Comparison of ENCODE assay signal across 9 mouse cellular contexts in genomic region chr3:84305722-84306510, GRCm38 (mm10). TPM values are rescaled to one million over a fixed set of nuclear protein-coding genes. Genes with fewer than 3 reads are reported as not detected.
A peak's percentile ranks its signal among the peaks of the same experiment; 100 is the strongest.
DNase-seq lines count a peak whose midpoint lies in the region; ATAC-seq and TF ChIP-seq lines count a peak whose summit lies in the region.
"Had no signal": no experiment of that assay in that cellular context is flagged by ENCODE, and none has a peak within 500 bp of the region (broad histone marks: within the 10 kb centered on the region; RNA-seq: fewer than 3 reads in every experiment).

No protein-coding gene starts in this region.

- WGBS in heart, embryonic 11.5 days (ENCODE audit: insufficient replicate concordance): 52% methylated on average over 15 of the region's 15 CpGs
- WGBS in limb, embryonic 10.5 days: 51% methylated on average over 15 of the region's 15 CpGs
- WGBS in olfactory bulb, adult 2 months: 22% methylated on average over 15 of the region's 15 CpGs

- H3K27me3 ChIP-seq in heart, embryonic 11.5 days (ENCODE audit: control insufficient read depth, insufficient read depth, low read length): peaks cover 51% of the 10 kb centered on the region
- H3K27me3 ChIP-seq in limb, embryonic 10.5 days (ENCODE audit: low read depth, poor library complexity, severe bottlenecking): peaks cover 74% of the 10 kb centered on the region

- ATAC-seq in heart, embryonic 11.5 days (replicated peaks; ENCODE audit: insufficient number of reproducible peaks, low FRiP score, low TSS enrichment): no peak

- H3K4me2 ChIP-seq in heart, embryonic 11.5 days: peak overlapping the region; percentile 76; the same call in 1 of the 2 replicates

- no peak for TF ChIP-seq CTCF in olfactory bulb, adult 2 months (IDR thresholded peaks at IDR 0.05; ENCODE audit: insufficient read depth, low read depth, low read length)

- peaks cover 7% of the 10 kb centered on the region for H3K4me1 ChIP-seq in heart, embryonic 11.5 days (ENCODE audit: control insufficient read depth, insufficient read depth, low read length)
- peaks cover 26% of the 10 kb centered on the region for H3K4me1 ChIP-seq in limb, embryonic 10.5 days
- H3K4me1 ChIP-seq in olfactory bulb, adult 2 months (ENCODE audit: control insufficient read depth, insufficient read depth, low read length): peaks cover 16% of the 10 kb centered on the region

- no peak overlapping the region for H3K27ac ChIP-seq in heart, embryonic 11.5 days (ENCODE audit: low read depth, low read length)
- H3K27ac ChIP-seq in limb, embryonic 10.5 days: no peak overlapping the region
- H3K27ac ChIP-seq in olfactory bulb, adult 2 months (ENCODE audit: insufficient read depth, low read depth, low read length): peak overlapping the region; percentile 96
- H3K27ac ChIP-seq: macrophage had no signal

- 0 out of 2 replicates have a peak, but pooled peaks cover 2% of the 10 kb centered on the region for H3K9me3 ChIP-seq in heart, embryonic 11.5 days (replicated peaks; ENCODE audit: control insufficient read depth, low read length)
- H3K9me3 ChIP-seq in limb, embryonic 10.5 days (replicated peaks): no peaks in the 10 kb centered on the region

- no peak overlapping the region for H3K9ac ChIP-seq in heart, embryonic 11.5 days (ENCODE audit: low read depth, low read length)

- no peak overlapping the region for H3K4me3 ChIP-seq in heart, embryonic 11.5 days (ENCODE audit: low read depth, low read length)
- peak overlapping the region; percentile 51; the same call in 1 of the 2 replicates for H3K4me3 ChIP-seq in limb, embryonic 10.5 days
- H3K4me3 ChIP-seq in olfactory bulb, adult 2 months (ENCODE audit: insufficient read depth, low read depth, low read length): peak overlapping the region; percentile 56

- H3K36me3 ChIP-seq in heart, embryonic 11.5 days (ENCODE audit: control insufficient read depth, insufficient read depth, low read length): no peaks in the 10 kb centered on the region
- H3K36me3 ChIP-seq in limb, embryonic 10.5 days: no peaks in the 10 kb centered on the region

- no peak; the same call in 1 of the 2 replicates for TF ChIP-seq POLR2A in olfactory bulb, adult 2 months (IDR thresholded peaks at IDR 0.05; ENCODE audit: insufficient read depth, low read depth, low read length)

- no peak for DNase-seq in heart, adult 18-20 months
- DNase-seq in retina, embryonic 14.5 days (ENCODE audit: low spot score): peak; percentile 26
- no peak for DNase-seq in retina, postnatal 1 day
- no peak for DNase-seq in limb, embryonic 10.5 days (ENCODE audit: low spot score)
- no peak for DNase-seq in cerebellum, postnatal 4 days (ENCODE audit: low spot score in 2 of 2)
- no peak for DNase-seq in MN1 (ENCODE audit: low spot score)

RNA-seq across cellular contexts. Expression of gene Trim2, which starts 0.8 kb away (rescaled TPM):
- 8.9 TPM in 2 replicates for polyA plus RNA-seq in heart, embryonic 11.5 days (2014; fragmentation: Nextera tagmentation; extraction: Ambion mirVana)
- 1 to 10 TPM; 6.2 to 7.0 TPM for total RNA-seq in heart, adult 18-20 months (2021)
- polyA plus RNA-seq in limb, embryonic 10.5 days (2016; fragmentation: Nextera tagmentation; extraction: Ambion mirVana): 11.3 and 13.5 TPM in 2 replicates
- polyA plus RNA-seq in olfactory bulb, adult 2 months (2012; ENCODE audit: insufficient read depth, insufficient read length, low replicate concordance, missing spikeins): 128 TPM in 1 of 2 replicates, not detected in the other
